Mouse (Mus musculus) testis, adult 2 months (tissue): ENCODE measurements around the gene Olfr1442.
"Not testable (repeated sequence)": the region's sequence is repeated elsewhere in the genome, so short reads cannot be mapped to it uniquely, and the experiment has no call there.

Source experiments
- CTCF ChIP-seq: fragments of 200-500 bp; IDR thresholded peaks from 2 replicates; pipeline ENCODE4 v1.5.1; 2012; ENCODE audit warnings: low read depth, mild to moderate bottlenecking, inconsistent platforms, low read length, moderate library complexity; ENCODE audit not compliant: control insufficient read depth, insufficient read depth, insufficient replicate concordance
- POLR2A ChIP-seq: fragments of 200-500 bp; IDR thresholded peaks from 2 replicates; pipeline ENCODE4 v1.6.1; 2012; ENCODE audit warnings: low read depth, mild to moderate bottlenecking, inconsistent platforms, low read length, moderate library complexity; ENCODE audit not compliant: control insufficient read depth

GRCm38 (mm10) chr19:12668601-12669000, 1.6 kb upstream of the Olfr1442 start:
- not testable (repeated sequence) for TF ChIP-seq POLR2A, CTCF
